Mouse (Mus musculus) small intestine, adult 2 months (tissue): ENCODE measurements around the gene Tmem200a.

Experiments used
- CTCF ChIP-seq: fragments of 200-500 bp; IDR thresholded peaks from 2 replicates; pipeline ENCODE4 v1.5.1; 2012; ENCODE audit warnings: low read depth, mild to moderate bottlenecking, control low read depth, inconsistent platforms, low read length, moderate library complexity, mixed read lengths; ENCODE audit not compliant: insufficient replicate concordance, insufficient read length; ENCODE audit errors: extremely low read depth
- POLR2A ChIP-seq: fragments of 200-500 bp; IDR thresholded peaks from 2 replicates; pipeline ENCODE4 v1.6.1; 2012; ENCODE audit warnings: low read depth, mild to moderate bottlenecking, control low read depth, inconsistent platforms, low read length, moderate library complexity

GRCm38 (mm10) chr10:26014298-26014697 lies 64.6 kb downstream of the Tmem200a start:
- TF ChIP-seq CTCF (no peak), POLR2A (no peak)
